Mouse (Mus musculus) embryonic facial prominence, embryonic 10.5 days (tissue): ENCODE measurements around the gene Rnh1. TPM values are rescaled to one million over a fixed set of nuclear protein-coding genes. Genes with fewer than 3 reads are reported as not detected.

ENCODE experiments used
- DNase-seq: peaks from one replicate; pipeline ENCODE4 v3.0.0-alpha.2; 2017; ENCODE audit warnings: low spot score
- H3K27ac ChIP-seq: fragments of 300-500 bp; sonication (generic); replicated peaks from 2 replicates; pipeline ENCODE4 v1.5.1; 2016; ENCODE audit warnings: mild to moderate bottlenecking
- H3K27me3 ChIP-seq: fragments of 300-500 bp; sonication (generic); replicated peaks from 2 replicates; pipeline ENCODE4 v1.6.1; 2016; ENCODE audit warnings: low read depth, mild to moderate bottlenecking; ENCODE audit not compliant: poor library complexity, severe bottlenecking
- H3K36me3 ChIP-seq: fragments of 300-500 bp; sonication (generic); replicated peaks from 2 replicates; pipeline ENCODE4 v1.6.1; 2016; ENCODE audit warnings: mild to moderate bottlenecking, moderate library complexity
- H3K4me1 ChIP-seq: fragments of 300-500 bp; sonication (generic); 2 replicates; pipeline ENCODE4 v1.6.1; 2016
- H3K4me3 ChIP-seq: fragments of 300-500 bp; sonication (generic); 2 replicates; pipeline ENCODE4 v1.5.1; 2016; ENCODE audit warnings: mild to moderate bottlenecking, moderate library complexity
- H3K9me3 ChIP-seq: fragments of 300-500 bp; sonication (generic); 2 replicates; pipeline ENCODE4 v1.6.1; 2016; ENCODE audit warnings: mild to moderate bottlenecking
- WGBS: fragments of 180-500 bp; shearing (Covaris S2); methylation state at CpG from one replicate; pipeline ENCODE4 v1.1.7; 2016; 5-methylcytosine and 5-hydroxymethylcytosine counted together
- polyA plus RNA-seq: library from polyadenylated mRNA; unstranded; fragments of >200 nt; fragmentation: Nextera tagmentation; extraction: Ambion mirVana; gene quantifications from 2 replicates; pipeline ENCODE4 v1.2.1, GENCODE M21; 2016

The Rnh1 gene
- polyA plus RNA-seq, 1 experiment from 2014 or later: 79.7 TPM

DNA sequence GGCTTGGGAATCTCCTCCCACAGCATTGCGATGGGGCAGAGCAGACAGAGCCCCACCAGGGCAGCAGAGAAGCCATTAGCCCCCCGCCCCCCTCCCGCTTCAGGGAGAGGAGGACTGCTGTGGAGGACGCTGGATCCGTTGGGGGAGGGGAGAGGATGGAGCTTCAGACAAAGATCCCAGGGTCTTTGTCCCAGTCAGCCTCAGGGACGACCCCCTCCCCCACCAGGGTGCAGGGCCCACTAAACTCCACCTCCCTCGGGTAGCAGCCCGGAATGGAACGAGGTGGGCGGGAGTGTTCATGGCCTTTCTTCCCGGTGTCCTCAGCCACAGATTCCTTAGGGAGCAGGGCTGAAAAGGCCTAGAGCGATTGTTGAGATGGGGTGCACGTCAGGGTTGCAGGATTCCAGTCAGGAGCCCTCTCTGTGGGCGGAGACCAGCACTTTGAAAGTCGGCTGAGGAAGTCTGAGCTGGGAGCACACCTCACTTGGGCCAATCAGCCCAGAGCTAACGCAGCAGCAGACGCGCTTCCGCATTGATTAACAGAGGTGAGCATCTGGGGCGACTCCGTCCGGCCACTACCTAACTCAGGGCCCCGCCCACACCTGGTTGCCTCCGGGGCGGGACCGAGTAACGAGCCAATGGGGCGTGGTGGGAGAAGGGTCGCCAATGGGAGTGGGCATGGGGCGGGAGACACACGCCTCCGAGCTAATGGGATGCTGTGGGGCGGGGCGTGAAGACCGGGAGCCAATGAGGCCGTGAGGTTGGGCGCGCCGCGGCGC, 42.6 kb upstream of the Rnh1 start, which contains the start of gene Rassf7:
Gene Rassf7, plus strand, starts transcription at position 760 of the 779 bp plus-strand sequence.
- under 1% methylated on average over 41 of the region's 41 CpGs for WGBS
- H3K27me3 ChIP-seq: no peaks in the 10 kb centered on the region

DNA sequence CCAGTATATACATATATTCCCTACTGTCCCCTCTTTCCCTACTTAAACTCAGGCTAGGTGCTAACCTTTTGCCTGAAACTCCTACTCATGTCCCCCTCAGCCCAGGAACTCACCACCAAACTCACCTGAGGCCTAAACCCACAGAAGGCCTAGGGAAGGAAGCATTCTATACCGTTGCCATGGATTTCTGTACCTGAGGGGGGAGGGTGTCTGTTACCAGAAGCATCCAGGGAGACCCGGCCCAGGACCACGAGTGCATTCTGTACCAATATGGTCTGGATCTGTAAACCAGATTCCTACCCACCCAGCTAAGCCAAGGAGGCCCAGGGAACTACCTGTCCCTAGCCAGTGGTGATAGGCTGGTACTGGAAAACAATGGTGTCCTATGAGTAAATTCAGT, 41.7 kb upstream of the Rnh1 start:
- H3K4me1 ChIP-seq: peaks cover 60% of the 10 kb centered on the region
- DNase-seq: no peak
- peaks cover 25% of the 10 kb centered on the region for H3K36me3 ChIP-seq
- H3K27ac ChIP-seq: peak overlapping the region; percentile 95
- no peaks in the 10 kb centered on the region for H3K27me3 ChIP-seq
- no peaks in the 10 kb centered on the region for H3K9me3 ChIP-seq
- 76% methylated on average over 3 of the region's 3 CpGs for WGBS
- peak overlapping the region; percentile 77 for H3K4me3 ChIP-seq

More for the DNA sequence above, 42.6 kb upstream of the Rnh1 start, which contains the start of gene Rassf7:
- peak; percentile 99 for DNase-seq
- peak within 1 kb of the TSS; percentile 95 for H3K27ac ChIP-seq
- peak within 1 kb of the TSS; percentile 77 for H3K4me3 ChIP-seq
- H3K4me1 ChIP-seq: peaks cover 64% of the 10 kb centered on the region
- H3K36me3 ChIP-seq: peaks cover 32% of the 10 kb centered on the region
- no peaks in the 10 kb centered on the region for H3K9me3 ChIP-seq

DNA sequence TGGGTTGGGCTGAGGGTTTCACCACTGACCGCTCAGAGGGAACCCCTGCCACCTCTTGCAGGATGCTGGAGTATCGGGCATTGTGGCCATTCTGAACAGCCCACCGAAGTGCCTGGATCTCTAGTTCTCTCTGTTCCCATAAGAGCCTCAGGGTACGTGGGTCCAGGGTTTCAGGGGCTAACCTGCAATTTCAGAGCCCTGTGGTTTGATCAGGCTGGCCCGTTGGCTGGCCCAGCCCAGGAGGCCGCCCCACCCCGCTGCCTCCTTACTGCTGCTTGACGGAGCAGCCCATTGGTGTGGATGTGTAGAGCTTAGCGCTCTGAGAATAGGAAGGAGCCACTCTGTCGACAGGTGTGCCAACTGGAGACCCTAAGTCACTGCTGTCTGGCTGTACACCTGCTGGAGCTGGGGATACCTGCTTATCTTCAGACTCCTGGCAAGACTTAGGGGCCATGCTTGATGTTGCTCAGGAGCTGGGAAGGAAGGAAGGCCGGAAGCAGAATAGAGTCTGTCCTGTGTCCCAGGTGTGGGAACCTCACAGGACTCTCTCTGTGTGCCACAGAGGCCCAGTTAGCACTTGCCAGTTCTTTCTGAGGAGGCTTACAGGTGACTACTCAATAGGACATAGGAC, 41.1 kb upstream of the Rnh1 start, which contains the start of gene Lmntd2:
Gene Lmntd2, minus strand, starts transcription at position 476 of the 631 bp plus-strand sequence.
- DNase-seq: no peak
- H3K4me3 ChIP-seq: peak within 1 kb of the TSS; percentile 77
- WGBS: 92% methylated on average over 11 of the region's 11 CpGs
- H3K4me1 ChIP-seq: peaks cover 59% of the 10 kb centered on the region
- H3K36me3 ChIP-seq: peaks cover 19% of the 10 kb centered on the region
- H3K27ac ChIP-seq: peak within 1 kb of the TSS; percentile 95
- no peaks in the 10 kb centered on the region for H3K27me3 ChIP-seq
- H3K9me3 ChIP-seq: no peaks in the 10 kb centered on the region

DNA sequence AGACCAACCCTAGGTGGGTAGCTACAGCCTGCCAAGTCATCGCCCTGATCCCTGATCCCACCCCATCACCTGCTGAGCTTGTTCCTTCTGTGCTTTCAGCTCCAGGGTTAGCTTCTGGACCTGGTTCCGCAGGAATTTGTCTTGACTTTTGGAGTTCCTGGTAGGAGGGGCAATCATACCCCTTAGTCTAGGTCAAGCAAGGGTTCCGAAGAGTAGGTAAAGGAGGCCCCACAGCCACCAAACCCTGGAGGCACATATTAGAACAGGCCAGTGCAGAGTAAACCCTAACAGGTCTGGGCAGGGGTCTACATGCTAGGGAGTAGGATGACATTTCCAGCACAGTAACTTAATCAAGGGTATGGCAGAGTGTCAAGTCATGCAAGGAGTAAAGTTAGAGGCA, 40.5 kb upstream of the Rnh1 start:
- no peak for DNase-seq
- peaks cover 54% of the 10 kb centered on the region for H3K4me1 ChIP-seq
- H3K9me3 ChIP-seq: no peaks in the 10 kb centered on the region
- peaks cover 13% of the 10 kb centered on the region for H3K36me3 ChIP-seq
- no peak overlapping the region for H3K4me3 ChIP-seq
- no peak overlapping the region; the same call in 1 of the 2 replicates for H3K27ac ChIP-seq
- H3K27me3 ChIP-seq: no peaks in the 10 kb centered on the region
- WGBS: 80% methylated on average over 3 of the region's 3 CpGs

DNA sequence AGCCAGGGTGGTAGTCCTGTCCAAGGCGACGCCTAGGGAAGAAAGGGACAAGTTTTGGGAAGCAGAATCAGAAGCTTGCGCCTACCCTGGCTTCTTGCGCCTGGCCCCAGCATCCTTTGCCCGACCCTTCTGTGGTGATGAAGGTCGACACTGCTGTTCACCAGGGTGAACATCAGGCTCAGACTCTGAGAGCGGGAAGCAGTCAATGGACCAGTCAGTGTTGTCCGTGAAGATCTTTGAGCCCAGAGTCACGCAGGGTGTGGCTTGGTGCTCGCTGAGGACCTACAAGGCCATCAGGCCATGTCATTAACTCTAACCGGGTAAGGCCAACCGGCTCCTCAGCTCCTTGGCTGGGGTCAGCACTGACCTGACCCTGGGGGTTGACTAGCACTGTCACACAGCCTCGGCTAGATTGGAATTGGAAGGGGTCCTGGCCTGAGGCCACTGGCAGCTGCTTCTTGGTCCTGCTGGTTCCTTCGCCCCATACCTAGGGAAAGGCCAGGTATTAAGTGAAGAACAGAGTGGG, 38.0 kb upstream of the Rnh1 start:
- Histone ChIP-seq H3K9me3 (no peaks in the 10 kb centered on the region), H3K27ac (peak overlapping the region; percentile 52; the same call in 1 of the 2 replicates), H3K4me3 (no peak overlapping the region), H3K27me3 (no peaks in the 10 kb centered on the region), H3K4me1 (peaks cover 32% of the 10 kb centered on the region), H3K36me3 (peaks cover 5% of the 10 kb centered on the region; the same call in 1 of the 2 replicates)
- WGBS: 82% methylated on average over 14 of the region's 14 CpGs
- no peak for DNase-seq

DNA sequence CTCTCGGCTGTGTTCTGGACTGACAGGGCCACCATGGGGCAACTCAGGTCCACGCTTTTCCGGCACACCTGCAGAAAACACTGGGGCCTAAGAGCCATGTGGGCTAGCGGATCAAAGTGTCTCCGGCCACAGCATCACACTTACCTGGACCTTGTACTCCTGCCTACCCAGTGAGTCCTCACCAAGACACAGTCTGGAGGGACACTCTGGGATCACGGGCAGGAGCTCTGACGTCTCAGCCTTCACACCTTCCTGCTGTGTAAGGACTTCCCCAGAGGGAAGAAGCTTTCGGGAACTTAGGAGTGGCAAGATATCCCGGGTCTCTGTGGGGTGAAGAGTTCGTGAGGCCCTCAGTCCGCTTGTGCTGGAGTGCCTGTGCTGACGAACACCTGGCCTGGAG, 37.5 kb upstream of the Rnh1 start:
- H3K4me3 ChIP-seq: no peak overlapping the region
- no peak overlapping the region for H3K27ac ChIP-seq
- no peaks in the 10 kb centered on the region for H3K9me3 ChIP-seq
- H3K36me3 ChIP-seq: peaks cover 8% of the 10 kb centered on the region; the same call in 1 of the 2 replicates
- H3K4me1 ChIP-seq: peaks cover 30% of the 10 kb centered on the region
- DNase-seq: no peak
- 91% methylated on average over 12 of the region's 12 CpGs for WGBS
- no peaks in the 10 kb centered on the region for H3K27me3 ChIP-seq

DNA sequence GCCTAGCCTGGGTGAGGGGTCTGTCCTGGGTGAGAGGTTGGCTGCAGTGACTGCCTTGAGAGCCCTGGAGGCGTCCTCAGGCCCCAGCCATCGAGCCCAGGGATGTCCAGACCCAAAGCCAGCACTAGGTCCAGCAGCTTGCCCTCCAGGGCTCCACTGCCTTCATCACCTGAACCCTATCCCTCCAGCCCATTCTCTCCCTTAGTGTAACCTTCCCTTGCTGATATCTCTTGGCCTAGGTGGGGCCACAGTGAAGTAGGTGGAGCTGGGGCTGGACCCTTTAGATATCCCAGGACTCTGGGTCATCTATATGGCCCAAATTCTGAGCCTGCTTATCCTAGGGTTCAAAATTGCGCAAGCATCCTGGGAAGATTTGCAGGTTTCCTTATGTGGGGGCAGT, 36.9 kb upstream of the Rnh1 start:
- Histone ChIP-seq H3K27ac (0 out of 2 replicates have a peak overlapping the region, but pooled peaks have one; percentile 25), H3K27me3 (no peaks in the 10 kb centered on the region), H3K9me3 (no peaks in the 10 kb centered on the region), H3K36me3 (peaks cover 8% of the 10 kb centered on the region; the same call in 1 of the 2 replicates), H3K4me1 (peaks cover 24% of the 10 kb centered on the region), H3K4me3 (no peak overlapping the region)
- no peak for DNase-seq
- 83% methylated on average over 3 of the region's 3 CpGs for WGBS

DNA sequence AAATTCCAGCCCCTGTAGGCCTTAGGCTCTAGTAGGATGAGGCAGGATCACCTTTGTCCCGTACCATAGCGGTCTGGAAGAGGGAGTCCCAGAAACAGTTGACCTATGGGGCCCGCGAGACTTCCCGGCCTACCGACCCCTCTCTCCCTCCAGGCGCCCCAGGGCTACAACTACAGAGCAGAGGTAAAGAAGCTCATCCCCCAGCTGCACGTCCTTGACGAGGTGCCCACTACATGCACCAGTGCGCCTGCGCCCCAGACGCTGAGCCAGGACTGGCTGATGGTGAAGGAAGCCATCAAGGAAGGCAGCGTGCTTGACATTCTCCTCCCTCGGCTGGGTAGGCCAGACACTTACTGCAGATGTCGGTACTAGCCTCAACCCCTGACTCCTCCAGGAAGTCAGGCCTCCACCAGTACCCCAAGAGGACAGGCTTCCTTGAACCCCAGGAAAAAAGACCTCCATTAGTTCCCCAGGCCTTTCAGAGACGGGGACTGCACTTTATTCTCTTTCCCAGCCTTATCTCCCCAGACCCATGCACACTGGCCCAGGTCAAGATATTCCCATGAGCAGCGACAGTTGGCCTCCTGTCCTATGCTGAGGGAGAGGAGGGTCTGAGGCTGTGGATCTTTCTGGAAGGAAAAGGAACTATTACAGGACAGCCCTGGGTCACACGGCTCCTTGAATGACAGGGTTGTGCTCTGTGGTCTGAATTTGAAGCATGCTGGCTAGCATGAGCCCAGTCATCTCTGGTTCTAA, 33.7 kb upstream of the Rnh1 start:
- WGBS: 90% methylated on average over 18 of the region's 18 CpGs
- 0 out of 2 replicates have a peak overlapping the region, but pooled peaks have one; percentile 8 for H3K27ac ChIP-seq
- peaks cover 8% of the 10 kb centered on the region; the same call in 1 of the 2 replicates for H3K36me3 ChIP-seq
- no peak for DNase-seq
- H3K4me1 ChIP-seq: 0 out of 2 replicates have a peak, but pooled peaks cover 3% of the 10 kb centered on the region
- no peak overlapping the region for H3K4me3 ChIP-seq
- no peaks in the 10 kb centered on the region for H3K9me3 ChIP-seq
- H3K27me3 ChIP-seq: no peaks in the 10 kb centered on the region

DNA sequence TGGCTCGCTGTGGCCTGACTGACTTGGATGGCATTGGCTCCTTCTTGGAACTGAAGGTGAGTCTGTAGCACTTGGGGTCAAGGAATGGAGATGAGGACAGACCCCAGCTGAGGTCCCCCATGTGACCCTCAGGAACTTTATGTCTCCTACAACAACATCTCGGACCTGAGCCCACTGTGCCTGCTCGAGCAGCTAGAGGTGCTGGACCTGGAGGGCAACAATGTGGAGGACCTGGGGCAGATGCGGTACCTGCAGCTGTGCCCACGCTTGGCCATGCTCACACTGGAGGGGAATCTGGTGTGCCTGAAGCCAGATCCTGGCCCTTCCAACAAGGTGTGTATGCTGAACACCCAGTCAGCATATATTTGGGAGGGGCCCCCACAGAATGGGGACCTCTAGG, 32.8 kb upstream of the Rnh1 start:
- Histone ChIP-seq H3K36me3 (peaks cover 10% of the 10 kb centered on the region; the same call in 1 of the 2 replicates), H3K4me3 (no peak overlapping the region), H3K27ac (no peak overlapping the region), H3K4me1 (no peaks in the 10 kb centered on the region), H3K9me3 (no peaks in the 10 kb centered on the region), H3K27me3 (no peaks in the 10 kb centered on the region)
- DNase-seq: no peak
- 91% methylated on average over 5 of the region's 5 CpGs for WGBS

DNA sequence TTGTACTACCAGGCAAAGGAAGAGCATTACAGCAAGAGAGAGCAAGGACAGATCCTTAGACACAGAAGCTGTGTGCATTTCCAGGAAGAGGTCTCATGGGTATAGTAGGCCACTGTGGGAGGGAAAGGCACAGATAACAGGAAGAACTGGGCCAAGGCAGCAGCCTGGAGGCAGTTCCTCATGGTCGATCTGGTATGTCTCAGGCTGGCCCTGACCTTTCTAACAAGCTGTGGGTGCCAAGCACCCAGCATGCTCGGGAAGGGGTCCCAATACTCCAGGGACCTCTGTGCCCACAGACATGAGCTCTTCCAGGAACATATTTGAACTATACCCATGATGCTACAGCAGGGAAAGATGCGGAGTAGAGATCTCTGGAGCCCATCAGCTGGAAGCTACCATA, 31.9 kb upstream of the Rnh1 start:
- WGBS: 77% methylated on average over 3 of the region's 3 CpGs
- Histone ChIP-seq H3K9me3 (no peaks in the 10 kb centered on the region), H3K27me3 (no peaks in the 10 kb centered on the region), H3K4me1 (no peaks in the 10 kb centered on the region), H3K36me3 (peaks cover 12% of the 10 kb centered on the region; the same call in 1 of the 2 replicates), H3K4me3 (no peak overlapping the region), H3K27ac (no peak overlapping the region)
- no peak for DNase-seq

DNA sequence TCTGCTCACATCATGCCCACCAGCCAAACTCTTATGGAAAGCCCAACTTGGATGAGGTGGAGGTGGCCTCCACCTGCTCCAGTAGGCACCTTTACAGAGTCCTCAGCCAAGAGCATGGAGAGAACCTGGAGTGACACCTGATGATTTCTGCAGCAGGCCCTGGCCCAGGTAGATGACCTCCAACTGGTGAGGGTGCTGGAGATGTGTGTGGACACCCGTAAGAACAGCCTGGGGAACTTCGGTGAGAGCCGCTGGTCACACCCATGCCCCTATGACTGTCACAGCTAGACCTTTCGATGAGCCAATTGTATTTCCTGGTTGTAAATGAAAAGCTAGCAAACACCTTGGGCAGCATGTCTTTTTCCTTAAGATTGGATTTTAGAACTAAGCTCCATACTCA, 25.5 kb upstream of the Rnh1 start:
- H3K9me3 ChIP-seq: no peaks in the 10 kb centered on the region
- H3K27me3 ChIP-seq: no peaks in the 10 kb centered on the region
- WGBS: 95% methylated on average over 4 of the region's 4 CpGs
- peaks cover 12% of the 10 kb centered on the region; the same call in 1 of the 2 replicates for H3K36me3 ChIP-seq
- peaks cover 18% of the 10 kb centered on the region for H3K4me1 ChIP-seq
- H3K27ac ChIP-seq: no peak overlapping the region
- no peak overlapping the region for H3K4me3 ChIP-seq
- no peak for DNase-seq
